Mouse (Mus musculus): ENCODE data around the gene Ptgdr.
"Not testable (repeated sequence)": the region's sequence is repeated elsewhere in the genome, so short reads cannot be mapped to it uniquely, and the experiment has no call there.

The Ptgdr gene

GRCm38 (mm10) chr14:44813152-44813551 lies 46.0 kb downstream of the Ptgdr start:
- DNase-seq (ENCODE audit: low read depth, low spot score), result not testable (repeated sequence)

Measured in forelimb bud, embryonic 11.5 days (tissue).